Mouse (Mus musculus) heart, embryonic 14.5 days (tissue): Measurements from ENCODE around the gene Hmgb1. TPM values are rescaled to one million over a fixed set of nuclear protein-coding genes. Genes with fewer than 3 reads are reported as not detected.

ENCODE experiments used
- ATAC-seq: fragments of 200-750 bp; cut with Nextera tagmentation; 2 replicates; pipeline ENCODE4 v1.8.0; 2017; ENCODE audit warnings: low read depth, moderate TSS enrichment; ENCODE audit not compliant: insufficient number of reproducible peaks, insufficient read depth, low FRiP score
- H3K27ac ChIP-seq, 2 experiments: fragments of 200-500 bp in 1 of 2; fragments of 300-500 bp in 1 of 2; sonication (generic) in 1 of 2; replicated peaks in 1 of 2; 2 replicates each; pipeline ENCODE4 v1.5.1; 2012 to 2014; ENCODE audit warnings: low read depth in 2 of 2, low read length in 2 of 2, control low read depth in 1 of 2, mild to moderate bottlenecking in 1 of 2, mixed read lengths in 1 of 2; ENCODE audit not compliant: control insufficient read depth in 1 of 2, insufficient read depth in 1 of 2
- H3K27me3 ChIP-seq: fragments of 300-500 bp; sonication (generic); 2 replicates; pipeline ENCODE4 v1.6.1; 2014; ENCODE audit warnings: mild to moderate bottlenecking, low read length, control low read depth; ENCODE audit not compliant: control insufficient read depth, insufficient read depth
- H3K36me3 ChIP-seq: fragments of 300-500 bp; sonication (generic); 2 replicates; pipeline ENCODE4 v1.6.1; 2014; ENCODE audit warnings: mild to moderate bottlenecking, control low read depth, low read length, mixed read lengths; ENCODE audit not compliant: control insufficient read depth, insufficient read depth
- H3K4me1 ChIP-seq, 2 experiments: fragments of 200-500 bp in 1 of 2; fragments of 300-500 bp in 1 of 2; sonication (generic) in 1 of 2; 2 replicates each; pipeline ENCODE4 v1.6.1; 2012 to 2014; ENCODE audit warnings: low read length in 2 of 2, control low read depth in 1 of 2, mixed read lengths in 1 of 2; ENCODE audit not compliant: control insufficient read depth in 2 of 2, insufficient read depth in 2 of 2
- H3K4me2 ChIP-seq: fragments of 300-500 bp; sonication (generic); 2 replicates; pipeline ENCODE4 v1.6.1; 2014; ENCODE audit warnings: mild to moderate bottlenecking, low read length
- H3K4me3 ChIP-seq, 2 experiments: fragments of 200-500 bp in 1 of 2; fragments of 300-500 bp in 1 of 2; sonication (generic) in 1 of 2; 2 replicates each; pipeline ENCODE4 v1.5.1; 2012 to 2014; ENCODE audit warnings: low read length in 2 of 2, mild to moderate bottlenecking in 2 of 2, control low read depth in 1 of 2, low read depth in 1 of 2, moderate library complexity in 1 of 2; ENCODE audit not compliant: control insufficient read depth in 1 of 2, insufficient read depth in 1 of 2
- H3K9ac ChIP-seq: fragments of 300-500 bp; sonication (generic); 2 replicates; pipeline ENCODE4 v1.6.1; 2014; ENCODE audit warnings: mild to moderate bottlenecking, low read length
- H3K9me3 ChIP-seq: fragments of 300-500 bp; sonication (generic); 2 replicates; pipeline ENCODE4 v1.6.1; 2016; ENCODE audit warnings: low read length, control low read depth; ENCODE audit not compliant: control insufficient read depth
- WGBS: fragments of 180-500 bp; shearing (Covaris S2); extraction: QIAGEN DNeasy Blood & Tissue Kit; methylation state at CpG from one replicate; pipeline ENCODE4 v1.1.7; 2014; 5-methylcytosine and 5-hydroxymethylcytosine counted together
- polyA plus RNA-seq: library from polyadenylated mRNA; unstranded; fragments of >200 nt; fragmentation: Nextera tagmentation; extraction: Ambion mirVana; gene quantifications from 2 replicates; pipeline ENCODE4 v1.2.1, GENCODE M21; 2014

Gene Hmgb1
- polyA plus RNA-seq, 1 experiment from 2014 or later = 751 TPM

GRCm38 (mm10) chr5:149002803-149003115 is 181.5 kb downstream of the Hmgb1 start:
- 78% methylated on average over 6 of the region's 6 CpGs for WGBS
- Histone ChIP-seq H3K9me3 (0 out of 2 replicates have a peak, but pooled peaks cover 4% of the 10 kb centered on the region), H3K27ac (no peak overlapping the region)

GRCm38 (mm10) chr5:149002034-149002802 is 182.1 kb downstream of the Hmgb1 start:
- no peaks in the 10 kb centered on the region for H3K36me3 ChIP-seq
- H3K27ac ChIP-seq = no peak overlapping the region
- 68% methylated on average over 20 of the region's 20 CpGs for WGBS
- H3K9ac ChIP-seq = no peak overlapping the region
- no peak for ATAC-seq
- no peak overlapping the region for H3K4me2 ChIP-seq
- no peaks in the 10 kb centered on the region for H3K27me3 ChIP-seq
- no peak overlapping the region for H3K4me3 ChIP-seq
- H3K9me3 ChIP-seq = 0 out of 2 replicates have a peak, but pooled peaks cover 4% of the 10 kb centered on the region
- peaks cover 7 to 8% of the 10 kb centered on the region in 2 experiments; a peak in 3 of 4 replicates for H3K4me1 ChIP-seq

More at GRCm38 (mm10) chr5:149002803-149003115, 181.5 kb downstream of the Hmgb1 start:
- H3K4me2 ChIP-seq = no peak overlapping the region
- H3K4me1 ChIP-seq = peaks cover 9 to 11% of the 10 kb centered on the region in 2 experiments; a peak in 3 of 4 replicates
- no peaks in the 10 kb centered on the region for H3K27me3 ChIP-seq
- ATAC-seq = no peak
- H3K4me3 ChIP-seq = no peak overlapping the region
- H3K36me3 ChIP-seq = no peaks in the 10 kb centered on the region
- H3K9ac ChIP-seq = no peak overlapping the region

- 86% methylated on average over 7 of the region's 7 CpGs for WGBS
- Histone ChIP-seq H3K9ac (no peak overlapping the region), H3K4me1 (peaks cover 4 to 6% of the 10 kb centered on the region in 2 experiments; a peak in 3 of 4 replicates), H3K4me2 (no peak overlapping the region), H3K9me3 (0 out of 2 replicates have a peak, but pooled peaks cover 4% of the 10 kb centered on the region), H3K4me3 (no peak overlapping the region), H3K27ac (no peak overlapping the region), H3K36me3 (no peaks in the 10 kb centered on the region), H3K27me3 (no peaks in the 10 kb centered on the region)
- no peak for ATAC-seq
Measured at GRCm38 (mm10) chr5:148999802-149000201, 184.5 kb downstream of the Hmgb1 start.

- 0 out of 4 replicates have a peak overlapping the region, but pooled peaks of 1 of the 2 experiments have one; percentile 5 for H3K27ac ChIP-seq
- H3K4me1 ChIP-seq = peaks cover 8 to 12% of the 10 kb centered on the region in 2 experiments; a peak in 3 of 4 replicates
- 0 out of 2 replicates have a peak, but pooled peaks cover 4% of the 10 kb centered on the region for H3K9me3 ChIP-seq
- WGBS = 63% methylated on average over 14 of the region's 14 CpGs
- ATAC-seq = no peak
- no peaks in the 10 kb centered on the region for H3K27me3 ChIP-seq
- H3K4me2 ChIP-seq = no peak overlapping the region
- H3K4me3 ChIP-seq = no peak overlapping the region
- no peaks in the 10 kb centered on the region for H3K36me3 ChIP-seq
- no peak overlapping the region for H3K9ac ChIP-seq
Measured at GRCm38 (mm10) chr5:148998512-148998911, 185.8 kb downstream of the Hmgb1 start.

GRCm38 (mm10) chr5:148996709-148997037 is 187.6 kb downstream of the Hmgb1 start:
- Histone ChIP-seq H3K4me2 (no peak overlapping the region), H3K4me3 (no peak overlapping the region), H3K27ac (no peak overlapping the region), H3K4me1 (peaks cover 8 to 12% of the 10 kb centered on the region in 2 experiments; a peak in 3 of 4 replicates), H3K9ac (no peak overlapping the region), H3K27me3 (no peaks in the 10 kb centered on the region), H3K36me3 (no peaks in the 10 kb centered on the region), H3K9me3 (0 out of 2 replicates have a peak, but pooled peaks cover 4% of the 10 kb centered on the region)
- 69% methylated on average over 4 of the region's 4 CpGs for WGBS
- ATAC-seq = no peak

Other genes with a start within 250 kb of the Hmgb1 start
- gene Gm42791, start 189.3 kb downstream of the Hmgb1 start, polyA plus RNA-seq = 1.4 TPM in 1 of 2 replicates, not detected in the other
- gene Uspl1, start 139 bp downstream of the Hmgb1 start, polyA plus RNA-seq = 30.9 and 35.2 TPM in 2 replicates
- 7.2 and 9.2 TPM in 2 replicates for gene Alox5ap, start 80.3 kb upstream of the Hmgb1 start, polyA plus RNA-seq
- 2.2 TPM in 2 replicates for gene Medag, start 227.3 kb upstream of the Hmgb1 start, polyA plus RNA-seq